Mouse (Mus musculus) WW6 (cell line): ENCODE data around the gene Gm10775.
A peak's percentile ranks its signal among the peaks of the same experiment; 100 is the strongest.

Experiments used
- DNase-seq: peaks from one replicate; pipeline ENCODE4 v3.0.0-alpha.2; 2013; ENCODE audit warnings: low read depth, low spot score

The Gm10775 gene

DNA sequence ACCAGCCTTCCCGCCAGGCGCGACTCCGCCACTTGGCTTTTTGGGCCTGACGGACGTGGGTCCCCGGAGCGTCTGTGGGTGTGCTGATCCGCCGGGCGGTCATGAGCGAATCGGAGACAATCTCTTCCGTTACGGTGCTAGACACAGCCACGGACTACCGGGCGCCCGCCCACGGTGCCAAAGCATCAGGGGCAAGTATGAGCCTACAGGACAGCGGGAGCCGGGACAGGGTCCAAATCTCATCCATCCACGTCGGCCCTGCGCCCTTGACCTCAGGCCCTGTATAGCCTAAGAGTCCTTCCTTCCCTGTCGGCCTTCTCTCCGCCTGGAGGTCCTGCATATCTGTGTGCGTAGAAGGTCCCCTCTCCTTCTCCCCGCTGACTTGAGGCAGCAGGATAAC is at the start of gene Gm10775:
Gene Gm10775, plus strand, starts transcription at position 301 of the 400 bp plus-strand sequence.
- DNase-seq: no peak

DNA sequence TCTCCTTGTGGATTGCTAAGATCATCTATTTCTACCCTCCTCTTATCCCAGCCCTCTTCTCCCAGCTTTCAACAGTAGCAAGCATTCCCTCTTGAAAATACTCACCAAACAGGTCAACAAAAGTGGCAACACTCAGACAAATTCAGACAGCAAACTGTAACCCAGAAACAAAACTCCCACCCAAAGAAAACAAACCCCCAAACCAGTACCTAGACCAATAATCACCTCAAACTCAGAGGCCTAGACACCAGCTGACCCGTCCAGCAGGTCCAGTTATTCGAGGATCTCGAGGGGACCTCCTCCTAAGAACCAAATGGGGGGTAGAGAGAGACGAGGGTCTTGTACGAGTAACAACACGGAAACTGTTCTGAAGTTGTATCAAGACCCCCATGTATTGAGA is 33.4 kb upstream of the Gm10775 start:
- DNase-seq: no peak

DNA sequence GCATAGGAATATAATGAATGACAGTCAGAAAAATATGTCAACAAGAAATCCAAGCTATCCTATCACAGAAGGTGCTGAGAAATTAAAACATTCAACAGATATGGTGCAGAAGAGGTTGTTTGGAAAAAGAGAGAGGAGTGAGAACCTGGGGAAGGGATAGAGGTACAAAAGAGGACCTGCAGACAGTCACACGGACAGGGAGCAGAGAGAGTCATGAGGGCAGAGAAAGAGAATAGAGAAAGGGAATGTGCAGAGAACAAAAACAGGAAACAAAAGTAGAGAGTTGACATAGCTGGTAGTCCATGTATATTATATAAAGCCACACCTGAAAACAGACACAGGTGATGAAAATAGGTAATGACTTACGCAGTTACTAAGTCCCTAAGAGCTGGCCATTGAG is 32.7 kb upstream of the Gm10775 start:
- no peak for DNase-seq

DNA sequence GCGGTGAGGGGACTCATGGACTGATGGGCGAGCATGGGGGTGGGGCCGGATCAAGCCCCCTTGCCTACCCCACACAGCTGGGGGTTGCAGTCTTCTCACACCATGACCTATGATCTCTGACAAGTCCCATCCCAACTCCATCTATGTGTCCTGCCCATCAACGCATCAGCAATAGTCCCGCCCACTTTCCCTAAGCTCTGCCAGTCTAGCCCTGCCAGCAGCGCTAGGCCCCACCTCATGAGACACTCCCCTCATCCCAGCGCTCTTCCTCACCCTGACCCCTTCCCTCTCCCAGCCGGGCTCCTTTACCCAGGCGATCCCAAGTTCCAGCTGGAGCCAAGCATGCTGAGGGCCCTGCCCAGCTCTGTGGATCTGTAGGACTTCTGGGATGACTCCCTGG is 22.1 kb upstream of the Gm10775 start:
- DNase-seq: no peak

DNA sequence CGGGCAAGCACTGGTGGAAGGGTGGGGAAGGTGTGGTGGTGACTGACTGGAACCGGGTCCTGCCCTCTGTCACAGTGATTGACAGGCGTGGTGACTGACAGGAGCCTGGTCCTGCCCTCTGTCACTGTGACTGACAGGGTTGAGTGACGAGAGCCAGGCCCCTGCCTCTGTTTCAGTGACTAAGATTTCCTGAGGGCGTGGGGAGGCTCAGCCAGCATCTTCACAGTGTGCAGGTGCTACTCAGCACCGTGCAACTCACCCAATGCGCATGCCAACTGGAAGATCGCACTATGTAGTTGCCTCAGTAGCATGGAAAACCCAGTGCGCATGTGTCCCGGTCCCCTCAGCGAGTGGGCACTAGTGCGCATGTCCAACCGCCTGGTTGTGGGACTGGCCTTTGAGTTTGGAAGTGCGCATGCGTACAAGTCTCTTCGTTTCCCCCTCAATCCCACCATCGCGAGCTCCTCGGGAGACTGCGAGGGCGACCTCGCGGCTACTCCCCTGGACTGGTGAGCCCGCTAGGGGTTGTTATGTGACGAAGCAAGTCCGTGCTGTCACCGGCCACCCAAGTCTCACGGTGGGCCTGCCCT is 18.7 kb upstream of the Gm10775 start:
- DNase-seq: peak; percentile 94

DNA sequence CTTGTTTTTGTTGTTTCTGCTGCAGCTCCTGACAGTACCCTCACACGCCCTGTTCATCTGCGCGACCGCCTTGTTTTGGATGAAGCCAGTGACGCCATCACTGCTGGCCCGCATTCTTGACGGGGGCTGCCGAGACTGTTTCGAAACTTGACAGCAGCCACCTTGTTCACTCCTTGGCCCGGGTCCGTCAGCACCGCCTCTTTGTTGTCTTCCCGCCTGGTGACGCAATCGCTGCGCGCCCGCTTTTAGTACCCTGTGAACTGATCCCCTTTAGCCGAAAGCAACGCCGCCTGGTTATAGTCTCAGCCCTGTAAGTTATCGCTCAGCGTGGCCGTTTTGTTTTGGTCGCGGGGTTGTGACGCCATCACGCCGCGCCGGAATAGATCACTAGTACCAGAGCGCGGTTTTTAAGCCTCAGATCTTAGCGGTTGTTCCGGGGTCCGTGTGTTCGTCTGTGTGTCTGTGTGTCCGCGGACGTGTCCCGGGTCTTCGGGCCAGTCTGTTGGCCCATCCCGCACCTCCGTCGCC is 18.2 kb upstream of the Gm10775 start:
- peak; percentile 84 for DNase-seq

DNA sequence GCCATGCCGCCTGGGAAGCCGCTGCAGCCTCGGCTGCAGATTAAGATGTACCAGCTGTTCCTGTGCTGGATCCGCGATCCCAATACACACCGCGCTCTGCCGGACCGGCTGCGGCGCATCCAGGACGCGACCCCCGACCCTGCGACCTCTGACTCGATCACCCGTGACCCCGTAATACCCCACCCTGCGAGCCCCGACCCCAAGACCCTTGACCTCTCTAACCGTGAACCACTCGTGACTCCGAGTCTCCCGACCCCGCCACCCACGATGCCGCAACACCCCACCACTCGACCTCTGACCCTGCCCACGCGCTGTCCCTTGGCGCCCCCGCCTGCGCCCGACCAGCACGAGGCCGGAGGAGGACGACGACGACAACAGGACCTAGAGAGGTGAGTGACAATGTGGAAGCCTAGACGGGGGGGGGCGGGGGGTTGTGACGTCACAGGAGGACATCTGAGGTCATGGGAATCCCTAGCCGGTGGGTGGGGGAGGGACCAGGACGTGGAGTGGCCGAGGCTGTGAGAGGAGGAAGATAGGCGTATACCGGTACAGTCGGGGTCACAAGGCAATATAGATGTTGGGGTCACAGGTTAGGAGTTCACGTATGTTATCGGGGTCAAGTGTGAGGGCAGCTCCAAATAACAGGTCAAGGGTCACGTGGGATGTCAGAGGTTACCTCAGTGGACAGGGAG is 17.6 kb upstream of the Gm10775 start:
- no peak for DNase-seq

DNA sequence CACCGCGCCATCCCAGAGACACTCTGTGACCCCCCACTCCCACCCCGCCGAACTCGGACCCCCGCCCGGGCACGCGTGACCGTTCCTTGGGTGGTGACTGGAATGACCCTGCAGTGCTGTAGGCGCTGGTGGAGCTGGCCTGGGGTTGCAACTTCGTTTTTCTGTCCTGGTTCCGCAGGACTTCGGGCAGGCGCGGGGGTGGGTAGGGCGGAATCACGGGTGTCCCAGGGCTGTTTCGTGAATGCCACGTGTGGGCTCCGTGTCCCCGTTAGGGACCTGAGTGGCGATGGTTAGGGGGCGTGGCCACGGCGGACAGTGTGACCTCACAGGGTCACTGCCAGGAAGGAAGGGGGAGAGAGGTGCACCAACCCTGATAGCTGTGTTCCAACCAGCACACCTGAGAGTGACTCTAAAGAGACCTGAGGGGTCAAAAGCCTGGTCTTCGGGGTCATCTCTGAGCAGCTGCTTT is 17.0 kb upstream of the Gm10775 start:
- no peak for DNase-seq

DNA sequence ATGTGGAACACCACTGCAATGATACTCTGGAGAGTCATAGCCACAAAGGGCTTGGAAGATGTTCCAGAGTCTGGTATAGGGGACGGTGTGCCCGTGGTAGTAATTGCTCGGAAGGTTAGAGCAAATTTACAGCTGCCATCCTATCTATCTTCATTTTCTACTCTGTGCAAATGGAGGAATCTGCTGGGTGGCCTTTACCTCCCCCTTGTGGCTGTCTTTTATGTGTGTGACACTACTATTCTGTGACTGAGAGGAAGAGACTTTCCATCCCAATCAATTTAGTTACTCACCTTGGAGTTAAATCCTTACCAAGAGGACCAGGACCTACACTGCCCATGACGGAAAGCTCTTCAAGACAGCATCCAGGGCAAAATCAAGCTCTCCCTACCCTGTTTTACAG is 16.1 kb upstream of the Gm10775 start:
- no peak for DNase-seq

DNA sequence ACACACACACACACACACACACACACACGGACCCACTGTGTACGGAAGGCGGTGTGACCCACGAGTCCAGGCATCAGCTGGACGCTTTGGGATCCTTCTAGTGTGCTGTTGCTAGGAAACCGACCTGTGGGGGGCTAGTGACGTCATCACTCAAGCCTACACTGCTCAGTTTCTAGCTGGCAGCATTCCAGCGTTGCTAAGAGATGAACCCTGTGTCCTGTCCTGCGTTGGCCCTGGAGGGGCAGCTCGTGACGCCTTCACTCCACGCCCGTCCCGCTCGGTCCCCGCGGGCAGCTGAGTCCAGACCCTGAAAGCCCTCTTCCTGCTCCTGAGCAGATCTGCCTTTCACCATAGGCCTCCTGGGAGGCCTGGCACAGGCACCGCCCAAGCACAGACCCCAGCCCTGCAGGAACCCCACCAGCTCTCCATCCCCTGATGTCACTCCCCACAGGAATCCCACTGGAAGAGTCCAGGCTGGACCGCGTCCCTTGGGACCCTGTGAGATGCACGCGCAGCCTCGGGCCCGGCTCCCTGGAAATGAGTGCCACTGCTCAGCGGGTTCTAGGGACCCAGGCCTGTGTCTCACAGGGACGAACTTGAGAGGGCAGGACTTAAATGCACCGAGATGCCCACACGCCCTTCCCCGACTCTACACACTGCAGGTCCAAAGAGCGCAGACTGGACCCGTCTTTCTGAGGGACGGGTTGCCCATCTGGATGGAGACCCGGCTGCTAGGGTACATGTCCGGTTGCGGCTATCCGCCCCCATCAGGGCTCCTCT is 974 bp upstream of the Gm10775 start:
- no peak for DNase-seq

DNA sequence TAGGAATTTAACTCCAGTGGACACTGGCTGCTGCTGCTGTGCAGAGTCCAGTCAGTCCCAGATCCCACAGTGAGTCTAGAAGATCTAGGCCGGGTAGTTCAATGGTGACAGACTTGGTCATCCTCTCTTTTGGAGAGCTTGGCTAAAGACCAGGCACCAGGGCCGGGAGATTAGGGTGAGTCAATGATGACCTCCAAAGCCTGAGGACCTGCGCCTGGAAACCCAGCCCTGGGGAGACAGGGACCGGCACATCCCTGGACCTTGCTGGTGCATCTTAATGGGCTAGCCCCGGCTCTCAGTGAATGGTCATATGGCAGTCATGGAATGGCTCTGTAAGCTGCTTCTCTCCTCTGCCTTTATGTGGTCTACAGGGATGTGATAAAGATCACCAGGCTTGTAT is 2.7 kb downstream of the Gm10775 start:
- DNase-seq: no peak

DNA sequence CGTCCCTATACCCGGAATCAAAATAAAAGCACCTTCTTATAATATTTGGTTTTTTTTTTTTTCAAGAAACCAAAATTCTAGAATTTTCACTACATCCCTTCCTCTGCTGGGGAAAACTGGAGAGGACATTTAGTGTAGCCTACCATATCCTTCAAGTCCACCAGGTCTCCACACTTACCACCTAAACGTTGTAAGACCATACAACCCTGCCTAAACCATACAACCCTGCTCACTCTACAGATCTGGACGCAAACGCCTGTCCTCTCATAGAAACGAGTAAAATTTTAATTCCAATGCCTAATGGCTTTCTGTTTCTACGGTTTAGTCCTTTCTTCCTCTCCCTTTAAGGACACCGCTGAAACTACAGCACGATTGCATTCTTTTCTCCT is 18.6 kb downstream of the Gm10775 start:
- no peak for DNase-seq

DNA sequence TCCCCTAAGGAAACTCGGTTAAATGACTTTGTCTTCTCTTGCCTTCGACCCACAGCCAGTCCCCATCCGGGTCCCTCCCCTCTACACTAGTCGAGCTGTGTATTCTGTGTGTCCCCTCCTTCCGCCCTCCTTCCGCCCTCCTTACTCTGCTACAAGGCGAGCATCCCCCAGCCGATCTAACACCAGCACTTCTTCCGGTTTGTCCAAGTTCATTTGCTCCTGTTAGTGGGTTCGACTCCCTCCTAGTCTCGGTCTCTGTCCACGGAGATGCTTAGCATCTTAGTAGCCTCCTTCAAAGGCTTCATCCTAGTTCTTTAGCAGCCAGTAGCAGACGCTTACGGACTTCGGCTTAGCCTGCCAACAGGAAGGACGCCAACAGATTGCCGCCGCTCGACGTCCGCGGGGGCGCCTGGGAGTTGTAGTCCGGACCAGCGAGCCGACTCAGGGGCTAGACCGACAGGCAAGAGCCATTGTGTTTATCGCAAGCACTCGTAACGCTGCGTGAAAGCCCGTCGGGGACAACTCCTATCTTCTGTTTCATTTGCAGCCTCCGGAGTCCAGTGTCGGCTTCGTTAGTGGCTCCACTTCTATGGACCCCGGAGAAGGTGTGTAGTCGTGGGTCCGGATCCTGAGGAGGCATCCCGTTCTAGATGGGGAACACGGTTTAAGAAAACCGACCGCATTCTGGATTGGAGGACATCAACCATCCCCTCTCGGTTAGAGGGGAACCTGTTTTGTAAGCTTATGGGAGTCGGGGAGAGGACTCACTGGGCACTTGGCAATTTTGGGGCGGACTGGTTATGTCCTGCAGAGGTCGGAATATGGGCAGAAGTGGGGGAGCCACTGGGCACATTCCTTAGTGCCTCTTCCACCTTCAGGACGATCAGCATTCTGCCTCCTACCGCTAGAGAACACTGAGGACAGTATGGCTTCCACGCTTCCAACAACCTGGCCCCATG is 19.3 kb downstream of the Gm10775 start, which contains the start of gene Zfp369:
Gene Zfp369, plus strand, starts transcription at position 432 of the 959 bp plus-strand sequence.
- DNase-seq: peak; percentile 78

DNA sequence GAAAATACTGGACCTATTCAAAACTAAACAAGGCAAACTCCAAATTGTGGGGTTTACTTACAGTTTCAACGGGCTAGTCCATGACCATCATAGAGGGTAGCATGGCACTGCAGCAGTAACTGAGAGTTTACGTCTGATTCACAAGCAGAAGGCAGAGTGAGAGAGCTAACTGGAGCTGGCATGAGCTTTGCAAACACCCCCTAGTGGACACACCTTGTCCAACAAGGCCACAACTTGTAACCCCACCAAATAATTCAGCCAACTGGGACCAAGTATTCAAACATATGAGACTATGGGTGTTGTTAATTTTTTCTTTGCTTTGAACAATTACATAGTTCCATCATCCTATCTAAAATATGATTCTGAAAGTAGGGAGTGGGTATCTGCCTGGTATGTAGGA is 27.4 kb downstream of the Gm10775 start:
- DNase-seq: no peak

DNA sequence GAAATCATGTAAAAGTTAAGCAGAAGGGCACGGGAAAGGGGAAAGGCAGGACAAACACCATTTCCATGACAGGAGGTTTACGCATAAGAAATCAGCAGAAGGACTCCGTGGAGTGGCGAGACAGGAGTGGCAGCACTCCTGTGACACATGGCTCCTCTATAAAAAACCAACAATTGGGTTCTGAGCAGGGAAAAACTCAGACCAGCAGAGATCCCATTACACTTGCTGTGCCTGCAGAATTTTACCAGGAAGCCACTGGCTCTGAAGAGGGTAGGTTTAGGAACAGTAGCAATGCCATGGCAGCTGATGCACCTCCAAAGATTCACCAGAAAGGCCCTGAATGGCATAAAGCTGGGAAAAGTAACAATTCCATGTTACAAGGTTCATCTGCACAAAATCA is 37.0 kb downstream of the Gm10775 start:
- no peak for DNase-seq
